Mouse (Mus musculus): ENCODE data around the gene Rbm11.

Rbm11 gene

GRCm38 (mm10) chr16:75592671-75593500 lies at the start of gene Rbm11:
Rbm11 (plus strand) TSS chr16:75592844.
- peak; percentile 86 for DNase-seq

- no peak for DNase-seq
Measured at GRCm38 (mm10) chr16:75545310-75545709, 47.3 kb upstream of the Rbm11 start.

- DNase-seq, result no peak
Measured at GRCm38 (mm10) chr16:75562910-75563309, 29.7 kb upstream of the Rbm11 start.

- no peak for DNase-seq
Measured at GRCm38 (mm10) chr16:75582279-75582678, 10.4 kb upstream of the Rbm11 start.

GRCm38 (mm10) chr16:75585961-75586360 lies 6.7 kb upstream of the Rbm11 start, which contains the start of gene Lipi:
Lipi (minus strand) TSS chr16:75586061.
- DNase-seq, result no peak

GRCm38 (mm10) chr16:75586466-75586865 lies 6.2 kb upstream of the Rbm11 start:
- DNase-seq, result no peak

GRCm38 (mm10) chr16:75593501-75594183 lies 998 bp downstream of the Rbm11 start:
- no peak for DNase-seq

- no peak for DNase-seq
Measured at GRCm38 (mm10) chr16:75606415-75606814, 13.8 kb downstream of the Rbm11 start.

- no peak for DNase-seq
Measured at GRCm38 (mm10) chr16:75612561-75612960, 19.9 kb downstream of the Rbm11 start.

GRCm38 (mm10) chr16:75617651-75618349 lies 25.2 kb downstream of the Rbm11 start:
- DNase-seq, result no peak

- DNase-seq, result no peak
Measured at GRCm38 (mm10) chr16:75627862-75628261, 35.2 kb downstream of the Rbm11 start.
